Mouse (Mus musculus) spleen, adult 18-20 months (tissue): ENCODE results near the gene Phf11c.
"Not testable (repeated sequence)": the region's sequence is repeated elsewhere in the genome, so short reads cannot be mapped to it uniquely, and the experiment has no call there.

Experiments
- DNase-seq, 2 experiments: peaks; one replicate each; pipeline ENCODE4 v3.0.0; 2022; ENCODE audit warnings: mixed read lengths in 2 of 2

The Phf11c gene

GRCm38 (mm10) chr14:59395281-59395680 is at the start of gene Phf11c:
Gene Phf11c, minus strand, starts transcription at chr14:59395381.
- DNase-seq: no peak

- no peak for DNase-seq
Measured at GRCm38 (mm10) chr14:59441472-59441805, 46.3 kb upstream of the Phf11c start.

- peak; percentile 92 to 94 for DNase-seq
Measured at GRCm38 (mm10) chr14:59440558-59441471, 45.6 kb upstream of the Phf11c start, which contains the start of the genes Setdb2 and Cab39l. Gene Setdb2, minus strand, starts transcription at chr14:59440884. Gene Cab39l, plus strand, starts transcription at chr14:59440972.

- DNase-seq: no peak
Measured at GRCm38 (mm10) chr14:59440039-59440438, 44.9 kb upstream of the Phf11c start.

- DNase-seq: no peak
Measured at GRCm38 (mm10) chr14:59438505-59438904, 43.3 kb upstream of the Phf11c start.

DNA sequence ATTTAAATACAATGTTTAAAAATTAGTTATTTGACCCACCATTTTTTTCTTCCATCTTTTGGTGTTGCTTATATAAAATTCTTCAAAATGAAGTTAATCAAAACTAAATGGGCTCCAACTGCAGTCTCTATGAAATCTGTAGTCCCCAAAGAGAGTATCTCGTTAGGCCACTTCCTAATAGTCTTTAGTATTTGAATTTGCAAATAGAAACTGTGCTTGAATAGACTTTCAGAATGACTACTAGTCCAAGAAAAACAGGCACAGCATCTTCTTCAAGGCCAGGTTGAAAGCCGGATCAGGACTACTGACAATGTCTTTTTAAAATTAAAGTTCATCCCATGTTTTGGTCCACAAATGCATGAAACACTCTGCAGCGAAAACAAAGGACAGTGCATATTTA is 42.2 kb upstream of the Phf11c start:
- DNase-seq: no peak

DNA sequence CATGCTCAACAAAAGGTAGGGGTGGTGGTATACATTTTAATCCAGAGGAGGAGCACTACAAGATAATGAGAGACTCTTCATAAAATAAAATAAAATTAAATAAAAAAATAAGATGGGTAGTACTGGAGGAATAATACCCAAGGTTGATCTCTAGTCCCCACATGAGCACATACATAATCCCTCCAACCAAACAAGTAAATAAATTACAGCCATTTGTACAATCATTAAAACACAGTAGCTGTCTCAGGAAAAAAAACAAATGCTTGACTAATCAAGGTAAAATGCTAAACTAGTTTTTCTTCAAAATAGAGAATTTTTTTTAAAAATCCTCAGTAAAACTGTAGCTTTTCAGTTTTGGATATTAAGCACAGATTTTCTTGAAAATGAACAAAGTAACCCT is 40.0 kb upstream of the Phf11c start:
- no peak for DNase-seq

GRCm38 (mm10) chr14:59433902-59434301 is 38.7 kb upstream of the Phf11c start:
- no peak for DNase-seq

DNA sequence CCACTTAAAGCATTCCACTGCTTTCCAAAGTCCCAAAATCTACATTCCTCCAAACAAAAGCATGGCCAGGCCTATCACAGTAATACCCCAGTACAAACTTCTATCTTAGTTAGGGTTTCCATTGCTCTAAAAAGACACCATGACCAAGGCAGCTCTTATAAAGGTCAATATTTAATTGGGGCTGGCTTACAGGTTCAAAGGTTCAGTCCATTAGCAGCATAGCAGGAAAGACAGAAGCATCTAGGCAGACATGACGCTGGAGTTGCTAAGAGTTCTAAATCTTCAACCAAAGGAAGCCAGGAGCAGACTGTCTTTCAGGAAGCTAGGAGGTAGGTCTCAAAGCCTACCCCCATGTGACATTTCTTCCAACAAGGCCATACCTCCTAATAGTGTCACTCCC is 35.4 kb upstream of the Phf11c start:
- DNase-seq: no peak

DNA sequence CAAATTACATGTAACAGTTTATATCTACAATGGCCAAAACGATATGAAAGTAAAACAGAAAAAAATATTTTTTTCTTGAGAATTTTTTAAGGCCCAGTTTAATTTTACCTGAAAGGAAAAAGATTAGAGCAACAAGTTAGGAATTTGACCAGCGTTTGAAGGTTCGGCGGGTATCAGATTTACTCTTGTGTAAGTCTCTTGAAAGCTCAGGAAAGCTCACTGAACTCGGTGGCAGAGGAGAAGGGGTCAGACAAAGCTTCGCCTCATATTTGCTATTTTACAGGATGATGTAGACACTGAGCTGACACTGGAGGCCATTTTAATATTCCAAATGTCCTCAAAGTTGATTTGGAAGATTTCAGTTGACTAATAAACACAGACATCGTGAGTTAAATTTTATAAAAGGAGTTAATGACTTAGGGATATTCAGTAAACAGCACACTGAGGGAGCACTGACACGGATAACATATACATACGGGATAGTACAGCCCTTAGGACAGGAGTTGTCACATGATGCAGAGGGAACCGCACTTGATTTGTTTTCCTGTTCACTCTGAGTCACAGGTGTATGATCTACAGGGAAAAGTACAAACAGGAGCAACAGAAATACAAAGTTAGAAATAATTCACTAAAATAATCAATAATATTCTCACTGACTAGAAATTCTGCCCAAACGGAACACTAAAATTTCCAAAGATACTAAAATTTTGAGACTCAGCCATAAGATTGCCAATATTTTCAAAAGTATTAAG is 27.9 kb upstream of the Phf11c start:
- no peak for DNase-seq

- no peak for DNase-seq
Measured at GRCm38 (mm10) chr14:59418171-59418570, 23.0 kb upstream of the Phf11c start.

DNA sequence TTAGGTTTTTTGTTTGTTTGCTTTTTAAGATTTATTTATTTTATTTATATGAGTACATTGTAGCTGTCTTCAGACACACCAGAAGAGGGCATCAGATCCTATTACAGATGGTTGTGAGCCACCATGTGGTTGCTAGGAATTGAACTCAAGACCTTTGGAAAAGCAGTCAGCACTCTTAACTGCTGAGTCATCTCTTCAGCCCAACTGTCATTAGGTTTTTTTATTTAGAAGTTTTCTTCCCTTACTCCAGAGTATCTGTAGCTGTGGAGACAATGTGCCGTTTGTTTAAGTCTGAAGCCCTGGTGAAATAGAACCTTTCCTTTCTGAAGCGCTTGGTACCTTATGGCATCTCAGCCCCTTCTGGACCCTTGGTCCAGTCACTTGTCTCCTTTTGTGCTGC is 19.8 kb upstream of the Phf11c start:
- not testable (repeated sequence) for DNase-seq

- peak; percentile 39 to 60 for DNase-seq
Measured at GRCm38 (mm10) chr14:59396999-59397398, 1.8 kb upstream of the Phf11c start.

DNA sequence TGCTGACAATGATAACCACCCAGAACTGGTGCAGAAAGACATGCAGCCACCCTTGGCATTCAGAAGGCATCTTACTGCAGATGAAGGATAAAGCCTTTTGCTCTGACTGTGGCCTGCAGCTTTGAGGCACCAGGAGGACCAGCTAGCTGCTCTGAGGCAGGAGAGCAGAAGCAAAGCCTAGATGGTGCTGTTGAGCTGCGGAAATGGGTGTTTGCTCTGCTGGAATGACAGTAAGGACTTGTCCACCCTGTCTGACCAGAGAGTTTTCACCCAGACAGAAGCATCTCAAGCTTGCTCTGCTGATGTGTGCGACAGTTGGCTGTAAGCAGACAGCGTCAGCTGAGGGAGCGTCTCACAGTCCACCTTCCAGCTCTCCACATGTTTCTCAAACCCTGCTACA is 5.0 kb downstream of the Phf11c start:
- DNase-seq: peak in 1 of 2 experiments; percentile 17

DNA sequence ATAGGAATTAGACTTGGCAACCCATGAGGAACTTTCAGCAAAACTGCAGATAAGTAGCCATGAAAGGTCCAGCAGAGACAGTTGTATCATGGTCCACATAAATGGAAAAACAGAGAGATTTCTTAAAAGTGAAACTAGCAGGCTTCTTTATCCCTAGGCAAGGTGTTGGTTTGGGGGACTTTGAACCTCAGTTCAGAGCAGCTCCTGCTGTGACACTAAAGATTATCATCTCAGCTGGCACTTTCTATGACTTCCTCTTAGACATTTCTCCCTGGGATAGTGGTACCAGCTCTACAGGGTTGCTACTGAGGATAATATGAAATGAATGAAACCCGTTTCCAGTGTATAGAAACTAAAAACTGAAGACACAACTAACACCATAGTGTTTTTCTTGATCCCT is 5.6 kb downstream of the Phf11c start:
- DNase-seq: no peak

DNA sequence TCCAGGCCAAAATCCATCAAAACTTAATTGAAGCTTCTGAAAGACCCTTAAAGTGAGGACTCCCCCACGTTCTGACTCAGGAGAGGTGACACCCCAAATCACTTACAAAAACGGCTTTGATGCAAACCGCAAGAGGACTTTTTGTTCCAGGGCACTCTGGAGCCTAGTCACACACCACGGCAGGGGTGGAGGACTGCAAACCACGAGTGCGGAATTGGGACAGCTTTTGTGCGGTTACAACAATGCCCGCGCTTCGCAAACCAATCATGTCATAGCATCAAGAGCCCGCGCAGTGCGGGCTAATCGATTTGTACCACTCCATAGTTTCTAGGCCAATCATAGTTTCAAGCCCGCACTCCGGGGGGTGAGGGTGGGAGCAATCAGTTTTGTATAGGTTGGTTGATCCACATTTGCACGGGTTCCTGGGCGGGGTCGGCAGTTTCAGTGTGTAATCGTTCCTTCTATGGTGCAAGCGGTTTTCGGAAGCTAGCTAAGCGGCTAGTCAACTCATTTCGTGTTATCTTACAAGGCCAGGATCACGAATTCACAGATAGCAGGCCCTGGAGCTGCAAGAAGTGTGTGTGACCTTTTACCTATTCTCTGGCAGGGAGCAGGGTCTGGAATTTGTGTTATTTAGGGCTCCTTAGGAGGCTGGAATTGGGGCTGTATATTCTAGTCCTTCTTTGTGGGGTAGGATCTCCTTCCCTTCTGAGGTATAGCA is 24.7 kb downstream of the Phf11c start:
- no peak for DNase-seq

GRCm38 (mm10) chr14:59366386-59367105 is 28.6 kb downstream of the Phf11c start:
- no peak for DNase-seq

- peak in 1 of 2 experiments; percentile 27 for DNase-seq
Measured at GRCm38 (mm10) chr14:59365244-59365644, 29.9 kb downstream of the Phf11c start, which contains the start of gene Phf11d. Gene Phf11d, minus strand, starts transcription at chr14:59365470.

DNA sequence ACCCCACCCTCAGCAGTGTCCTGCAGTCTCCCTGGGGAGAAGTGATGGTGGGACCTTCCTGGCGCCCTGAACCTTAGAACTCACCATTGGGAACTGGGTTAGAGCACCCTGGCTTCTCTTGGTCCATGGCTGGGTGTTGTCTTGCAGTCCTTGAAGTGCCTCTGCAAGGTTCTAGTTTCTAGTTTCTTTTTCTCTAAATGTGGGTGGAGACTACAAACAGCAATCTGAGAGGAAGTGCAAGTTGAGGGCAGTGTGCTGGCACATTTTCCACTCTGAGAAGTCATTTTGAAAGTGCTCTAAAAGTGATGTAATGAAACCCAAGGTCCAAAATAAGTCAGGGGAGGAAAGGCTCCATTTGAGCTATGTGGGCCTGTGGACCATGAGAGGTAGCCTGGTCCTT is 54.0 kb downstream of the Phf11c start, which contains the start of gene Phf11b:
Gene Phf11b, minus strand, starts transcription at position 163 of the 400 bp plus-strand sequence.
- DNase-seq: peak; percentile 18 to 26

- DNase-seq: no peak
Measured at GRCm38 (mm10) chr14:59339541-59339940, 55.6 kb downstream of the Phf11c start.

DNA sequence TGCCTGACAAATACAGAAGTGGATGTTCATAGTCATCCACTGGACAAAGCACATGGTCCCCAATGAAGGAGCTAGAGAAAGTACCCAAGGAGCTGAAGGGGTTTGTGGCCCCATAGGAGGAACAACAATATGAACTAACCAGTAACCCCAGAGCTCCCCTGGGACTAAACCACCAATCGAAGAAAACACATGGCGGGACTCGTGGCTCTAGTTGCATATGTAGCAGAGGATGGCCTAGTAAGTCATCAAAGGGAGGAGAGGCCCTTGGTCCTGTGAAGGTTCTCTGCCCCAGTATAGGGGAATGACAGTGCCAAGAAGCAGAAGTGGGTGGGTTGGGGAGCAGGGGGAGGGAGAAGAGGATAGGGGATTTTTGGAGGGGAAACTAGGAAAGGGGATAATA is 59.1 kb downstream of the Phf11c start:
- DNase-seq: not testable (repeated sequence)
